In genomic region chr6:87791826-87792225, GRCm38 (mm10) we compare ENCODE assay signal across 27 mouse cellular contexts. TPM values are rescaled to one million over a fixed set of nuclear protein-coding genes. Genes with fewer than 3 reads are reported as not detected.
A peak's percentile ranks its signal among the peaks of the same experiment; 100 is the strongest.
DNase-seq lines count a peak whose midpoint lies in the region; ATAC-seq and TF ChIP-seq lines count a peak whose summit lies in the region.
"Had no signal": no experiment of that assay in that cellular context is flagged by ENCODE, and none has a peak within 500 bp of the region (broad histone marks: within the 10 kb centered on the region; RNA-seq: fewer than 3 reads in every experiment).

No protein-coding gene starts in this region.

- no peaks in the 10 kb centered on the region; the same call in 1 of the 2 replicates for H3K4me1 ChIP-seq in forebrain, embryonic 11.5 days (replicated peaks; ENCODE audit: control insufficient read depth, insufficient read depth, low read length)
- H3K4me1 ChIP-seq in forebrain, embryonic 13.5 days = peaks cover 12% of the 10 kb centered on the region
- peaks cover 56% of the 10 kb centered on the region for H3K4me1 ChIP-seq in liver, embryonic 11.5 days (replicated peaks; ENCODE audit: control insufficient read depth, insufficient read depth, low read length)
- H3K4me1 ChIP-seq in liver, postnatal 0 days (ENCODE audit: insufficient read depth) = peaks cover 63% of the 10 kb centered on the region

- TF ChIP-seq CTCF in liver, postnatal 0 days (IDR thresholded peaks at IDR 0.05; ENCODE audit: low read depth) = no peak

- no peak overlapping the region for H3K27ac ChIP-seq in forebrain, embryonic 11.5 days (ENCODE audit: low read depth, low read length)
- no peak overlapping the region for H3K27ac ChIP-seq in forebrain, embryonic 13.5 days
- peak overlapping the region; percentile 83 for H3K27ac ChIP-seq in liver, embryonic 11.5 days (ENCODE audit: low read depth, low read length)
- peak overlapping the region; percentile 77 for H3K27ac ChIP-seq in liver, postnatal 0 days (ENCODE audit: low read depth)
- H3K27ac ChIP-seq: embryonic facial prominence, embryonic 12.5 days; forebrain, embryonic 12.5 days; heart, embryonic 15.5 days; hindbrain, embryonic 13.5 days; left cerebral cortex, adult 2 months; midbrain, embryonic 10.5 days; neural tube, embryonic 13.5 days had no signal

- H3K36me3 ChIP-seq in forebrain, embryonic 11.5 days (ENCODE audit: control insufficient read depth, insufficient read depth, low read length) = no peaks in the 10 kb centered on the region
- peaks cover 18% of the 10 kb centered on the region for H3K36me3 ChIP-seq in forebrain, embryonic 13.5 days (ENCODE audit: poor library complexity, severe bottlenecking)
- H3K36me3 ChIP-seq in liver, embryonic 11.5 days (ENCODE audit: control insufficient read depth, insufficient read depth, low read length) = peaks cover 16% of the 10 kb centered on the region
- peaks cover 48% of the 10 kb centered on the region for H3K36me3 ChIP-seq in liver, postnatal 0 days (replicated peaks; ENCODE audit: insufficient read depth, low read length)

- 94% methylated on average over 5 of the region's 5 CpGs for WGBS in forebrain, embryonic 11.5 days
- WGBS in forebrain, embryonic 13.5 days = 92% methylated on average over 5 of the region's 5 CpGs
- 94% methylated on average over 5 of the region's 5 CpGs for WGBS in liver, embryonic 11.5 days
- 87% methylated on average over 5 of the region's 5 CpGs for WGBS in liver, postnatal 0 days (ENCODE audit: insufficient replicate concordance)

- no peak for ATAC-seq in forebrain, embryonic 11.5 days (replicated peaks; ENCODE audit: low FRiP score)
- ATAC-seq in forebrain, embryonic 13.5 days = no peak
- no peak for ATAC-seq in liver, embryonic 11.5 days (replicated peaks; ENCODE audit: low FRiP score)
- no peak for ATAC-seq in liver, postnatal 0 days
- ATAC-seq: inflammation-experienced regulatory T-cells, adult 6 months; midbrain, embryonic 16.5 days had no signal

- DNase-seq in adrenal gland, postnatal 14 days = peak; percentile 8
- DNase-seq in adrenal gland, postnatal 10 days = no peak
- DNase-seq in forebrain, embryonic 11.5 days (ENCODE audit: low spot score) = peak; percentile 37
- no peak for DNase-seq in liver, embryonic 11.5 days (ENCODE audit: low spot score)
- no peak for DNase-seq in liver, postnatal 0 days
- no peak for DNase-seq in left cerebral cortex, adult 18-20 months (ENCODE audit: low spot score in 2 of 2)
- DNase-seq: adrenal gland, adult 2 months; heart, postnatal 36 days; kidney, adult 18-20 months; layer of hippocampus, adult 9-11 months; lung, postnatal 4 days; retina, postnatal 1 day; right cerebral cortex, postnatal 25 days; spleen, adult 18-20 months; thymus, postnatal 14 days had no signal

- H3K4me3 ChIP-seq in forebrain, embryonic 11.5 days (ENCODE audit: low read depth, low read length) = no peak overlapping the region
- H3K4me3 ChIP-seq in forebrain, embryonic 13.5 days = no peak overlapping the region
- H3K4me3 ChIP-seq in liver, embryonic 11.5 days (ENCODE audit: low read depth, low read length) = no peak overlapping the region
- H3K4me3 ChIP-seq in liver, postnatal 0 days (ENCODE audit: low read depth, low read length) = no peak overlapping the region
- H3K4me3 ChIP-seq: embryonic facial prominence, embryonic 12.5 days; forebrain, embryonic 12.5 days; heart, embryonic 15.5 days; hindbrain, embryonic 13.5 days; left cerebral cortex, adult 2 months; midbrain, embryonic 10.5 days; myocyte; neural tube, embryonic 13.5 days had no signal

- TF ChIP-seq EP300 in liver, postnatal 0 days (IDR thresholded peaks at IDR 0.05; ENCODE audit: low read depth) = no peak

- H3K9ac ChIP-seq in forebrain, embryonic 11.5 days (ENCODE audit: low read length) = no peak overlapping the region
- H3K9ac ChIP-seq in forebrain, embryonic 13.5 days = no peak overlapping the region
- H3K9ac ChIP-seq in liver, embryonic 11.5 days (ENCODE audit: low read depth, low read length) = no peak overlapping the region; the same call in 1 of the 2 replicates
- H3K9ac ChIP-seq in liver, postnatal 0 days (replicated peaks) = no peak overlapping the region
- H3K9ac ChIP-seq: embryonic facial prominence, embryonic 12.5 days; forebrain, embryonic 12.5 days; heart, embryonic 15.5 days; hindbrain, embryonic 13.5 days; neural tube, embryonic 13.5 days had no signal

- no peaks in the 10 kb centered on the region for H3K27me3 ChIP-seq in forebrain, embryonic 11.5 days (ENCODE audit: control insufficient read depth, insufficient read depth, low read length)
- H3K27me3 ChIP-seq in forebrain, embryonic 13.5 days = no peaks in the 10 kb centered on the region
- no peaks in the 10 kb centered on the region for H3K27me3 ChIP-seq in liver, embryonic 11.5 days (replicated peaks; ENCODE audit: control insufficient read depth, insufficient read depth, low read length)
- H3K27me3 ChIP-seq in liver, postnatal 0 days (ENCODE audit: insufficient read depth, low read length) = no peaks in the 10 kb centered on the region
- H3K27me3 ChIP-seq: embryonic facial prominence, embryonic 12.5 days; forebrain, embryonic 12.5 days; heart, embryonic 15.5 days; hindbrain, embryonic 13.5 days; neural tube, embryonic 13.5 days had no signal

- no peak overlapping the region for H3K4me2 ChIP-seq in forebrain, embryonic 11.5 days (ENCODE audit: low read depth, low read length, severe bottlenecking)
- no peak overlapping the region for H3K4me2 ChIP-seq in forebrain, embryonic 13.5 days
- H3K4me2 ChIP-seq in liver, embryonic 11.5 days = no peak overlapping the region
- H3K4me2 ChIP-seq in liver, postnatal 0 days (ENCODE audit: low read depth, low read length) = no peak overlapping the region
- H3K4me2 ChIP-seq: embryonic facial prominence, embryonic 12.5 days; forebrain, embryonic 12.5 days; heart, embryonic 15.5 days; hindbrain, embryonic 13.5 days; neural tube, embryonic 13.5 days had no signal

- H3K9me3 ChIP-seq in forebrain, embryonic 11.5 days (ENCODE audit: control insufficient read depth, low read length) = no peaks in the 10 kb centered on the region
- no peaks in the 10 kb centered on the region for H3K9me3 ChIP-seq in forebrain, embryonic 13.5 days (replicated peaks)
- H3K9me3 ChIP-seq in liver, embryonic 11.5 days (ENCODE audit: control insufficient read depth, low read length) = no peaks in the 10 kb centered on the region
- H3K9me3 ChIP-seq in liver, postnatal 0 days (ENCODE audit: low read length) = no peaks in the 10 kb centered on the region
- H3K9me3 ChIP-seq: embryonic facial prominence, embryonic 12.5 days; forebrain, embryonic 12.5 days; heart, embryonic 15.5 days; hindbrain, embryonic 13.5 days; midbrain, embryonic 10.5 days; neural tube, embryonic 13.5 days had no signal

RNA-seq across cellular contexts. Expression of gene Gp9, which starts 14.0 kb away (rescaled TPM):
- total RNA-seq in adrenal gland, postnatal 14 days (2021) = 0.52 and 0.60 TPM in 2 replicates
- 1 to 10 TPM; 1.1 to 1.3 TPM for total RNA-seq in adrenal gland, postnatal 10 days (2021)
- polyA plus RNA-seq in forebrain, embryonic 11.5 days (2014; fragmentation: Nextera tagmentation; extraction: Ambion mirVana) = 2.5 and 2.8 TPM in 2 replicates
- polyA plus RNA-seq in forebrain, embryonic 13.5 days (2015; fragmentation: Nextera tagmentation; extraction: Ambion mirVana) = 0.77 and 0.89 TPM in 2 replicates
- 37.2 and 37.3 TPM in 2 replicates for polyA plus RNA-seq in liver, embryonic 11.5 days (2014; fragmentation: Nextera tagmentation; extraction: Ambion mirVana)
- 36.5 and 38.0 TPM in 2 replicates for polyA plus RNA-seq in liver, postnatal 0 days (2015; fragmentation: Nextera tagmentation; extraction: Ambion mirVana)
- under 1 TPM; 0.80 to 0.86 TPM for total RNA-seq in left cerebral cortex, adult 18-20 months (2021)
- total RNA-seq: gastrocnemius, adult 18-20 months had no signal
- polyA plus RNA-seq: myocyte had no signal

RNA-seq across cellular contexts. Expression of gene Rab43, which starts 20.1 kb away (rescaled TPM):
- total RNA-seq in adrenal gland, postnatal 14 days (2021) = 27.8 and 33.2 TPM in 2 replicates
- total RNA-seq in adrenal gland, postnatal 10 days (2021) = 10 to 100 TPM; 30.4 to 46.1 TPM
- 9.4 and 9.7 TPM in 2 replicates for polyA plus RNA-seq in forebrain, embryonic 11.5 days (2014; fragmentation: Nextera tagmentation; extraction: Ambion mirVana)
- 7.4 and 7.9 TPM in 2 replicates for polyA plus RNA-seq in forebrain, embryonic 13.5 days (2015; fragmentation: Nextera tagmentation; extraction: Ambion mirVana)
- polyA plus RNA-seq in liver, embryonic 11.5 days (2014; fragmentation: Nextera tagmentation; extraction: Ambion mirVana) = 20.4 and 21.4 TPM in 2 replicates
- 44.4 and 45.4 TPM in 2 replicates for polyA plus RNA-seq in liver, postnatal 0 days (2015; fragmentation: Nextera tagmentation; extraction: Ambion mirVana)
- total RNA-seq in left cerebral cortex, adult 18-20 months (2021) = 10 to 100 TPM; 12.9 to 23.7 TPM

RNA-seq across cellular contexts. Expression of gene Gm45140, which starts 43.8 kb away (rescaled TPM):
- total RNA-seq in adrenal gland, postnatal 14 days (2021) = 4.1 and 6.1 TPM in 2 replicates
- total RNA-seq in adrenal gland, postnatal 10 days (2021) = 1 to 10 TPM; 2.0 to 6.6 TPM
- 2.7 and 5.0 TPM in 2 replicates for polyA plus RNA-seq in forebrain, embryonic 11.5 days (2014; fragmentation: Nextera tagmentation; extraction: Ambion mirVana)
- 1.4 and 2.3 TPM in 2 replicates for polyA plus RNA-seq in forebrain, embryonic 13.5 days (2015; fragmentation: Nextera tagmentation; extraction: Ambion mirVana)
- 5.6 and 7.8 TPM in 2 replicates for polyA plus RNA-seq in liver, embryonic 11.5 days (2014; fragmentation: Nextera tagmentation; extraction: Ambion mirVana)
- 2.8 and 3.2 TPM in 2 replicates for polyA plus RNA-seq in liver, postnatal 0 days (2015; fragmentation: Nextera tagmentation; extraction: Ambion mirVana)
- 1 to 10 TPM in 1 of 2 experiments, under 1 TPM in 1; 0.53 to 2.2 TPM for total RNA-seq in left cerebral cortex, adult 18-20 months (2021)

RNA-seq across cellular contexts. Expression of gene Isy1, which starts 46.8 kb away (rescaled TPM):
- total RNA-seq in adrenal gland, postnatal 14 days (2021) = 41.0 and 42.3 TPM in 2 replicates
- total RNA-seq in adrenal gland, postnatal 10 days (2021) = 10 to 100 TPM; 32.3 to 34.9 TPM
- polyA plus RNA-seq in forebrain, embryonic 11.5 days (2014; fragmentation: Nextera tagmentation; extraction: Ambion mirVana) = 64.0 and 73.8 TPM in 2 replicates
- 46.5 and 49.8 TPM in 2 replicates for polyA plus RNA-seq in forebrain, embryonic 13.5 days (2015; fragmentation: Nextera tagmentation; extraction: Ambion mirVana)
- 84.8 and 89.0 TPM in 2 replicates for polyA plus RNA-seq in liver, embryonic 11.5 days (2014; fragmentation: Nextera tagmentation; extraction: Ambion mirVana)
- 19.7 and 19.8 TPM in 2 replicates for polyA plus RNA-seq in liver, postnatal 0 days (2015; fragmentation: Nextera tagmentation; extraction: Ambion mirVana)
- 10 to 100 TPM; 28.0 to 34.2 TPM for total RNA-seq in left cerebral cortex, adult 18-20 months (2021)

RNA-seq across cellular contexts. Expression of gene Cnbp, which starts 59.1 kb away (rescaled TPM):
- total RNA-seq in adrenal gland, postnatal 14 days (2021) = 392 and 410 TPM in 2 replicates
- total RNA-seq in adrenal gland, postnatal 10 days (2021) = 100 to 1,000 TPM; 395 to 399 TPM
- 1,299 and 1,307 TPM in 2 replicates for polyA plus RNA-seq in forebrain, embryonic 11.5 days (2014; fragmentation: Nextera tagmentation; extraction: Ambion mirVana)
- polyA plus RNA-seq in forebrain, embryonic 13.5 days (2015; fragmentation: Nextera tagmentation; extraction: Ambion mirVana) = 949 and 1,006 TPM in 2 replicates
- 1,371 and 1,468 TPM in 2 replicates for polyA plus RNA-seq in liver, embryonic 11.5 days (2014; fragmentation: Nextera tagmentation; extraction: Ambion mirVana)
- polyA plus RNA-seq in liver, postnatal 0 days (2015; fragmentation: Nextera tagmentation; extraction: Ambion mirVana) = 445 and 452 TPM in 2 replicates
- total RNA-seq in left cerebral cortex, adult 18-20 months (2021) = 100 to 1,000 TPM; 276 to 291 TPM

Comparison
In these comparisons a context has a peak if more than half of its experiments do, and no peak if none do; other contexts are left out.
1. DNase-seq: peak in adrenal gland, postnatal 14 days (single experiment) and forebrain, embryonic 11.5 days (single experiment); none in adrenal gland, postnatal 10 days (single experiment), liver, embryonic 11.5 days (single experiment), liver, postnatal 0 days (single experiment) and left cerebral cortex, adult 18-20 months (0 of 2).
2. H3K27ac ChIP-seq: peak in liver, embryonic 11.5 days (single experiment) and liver, postnatal 0 days (single experiment); none in forebrain, embryonic 11.5 days (single experiment) and forebrain, embryonic 13.5 days (single experiment).